Mouse (Mus musculus) brain, embryonic 14.5 days (tissue): Measurements from ENCODE around the gene Tmem151a. TPM values are rescaled to one million over a fixed set of nuclear protein-coding genes. Genes with fewer than 3 reads are reported as not detected.
A peak's percentile ranks its signal among the peaks of the same experiment; 100 is the strongest.

Experiments used
- DNase-seq: peaks from one replicate; pipeline ENCODE4 v3.0.0-alpha.2; 2011; ENCODE audit warnings: low read depth
- CTCF ChIP-seq: fragments of 200-500 bp; IDR thresholded peaks from 2 replicates; pipeline ENCODE4 v1.5.1; 2012; ENCODE audit warnings: inconsistent platforms, mild to moderate bottlenecking, moderate library complexity, borderline replicate concordance; ENCODE audit not compliant: insufficient read depth, insufficient read length; ENCODE audit errors: extremely low read depth
- POLR2A ChIP-seq: fragments of 200-500 bp; IDR thresholded peaks from 2 replicates; pipeline ENCODE4 v1.6.1; 2012; ENCODE audit warnings: mild to moderate bottlenecking, inconsistent platforms, borderline replicate concordance; ENCODE audit not compliant: poor library complexity, insufficient read depth, insufficient read length, severe bottlenecking; ENCODE audit errors: extremely low read depth
- polyA plus RNA-seq: library from polyadenylated mRNA; depleted of rRNA; stranded (reverse); fragments of >200 nt; gene quantifications from 2 replicates; pipeline ENCODE4 v1.2.3, GENCODE M21; 2012; rRNA removed

Tmem151a gene
- polyA plus RNA-seq, 1 experiment = 10.7 TPM

DNA sequence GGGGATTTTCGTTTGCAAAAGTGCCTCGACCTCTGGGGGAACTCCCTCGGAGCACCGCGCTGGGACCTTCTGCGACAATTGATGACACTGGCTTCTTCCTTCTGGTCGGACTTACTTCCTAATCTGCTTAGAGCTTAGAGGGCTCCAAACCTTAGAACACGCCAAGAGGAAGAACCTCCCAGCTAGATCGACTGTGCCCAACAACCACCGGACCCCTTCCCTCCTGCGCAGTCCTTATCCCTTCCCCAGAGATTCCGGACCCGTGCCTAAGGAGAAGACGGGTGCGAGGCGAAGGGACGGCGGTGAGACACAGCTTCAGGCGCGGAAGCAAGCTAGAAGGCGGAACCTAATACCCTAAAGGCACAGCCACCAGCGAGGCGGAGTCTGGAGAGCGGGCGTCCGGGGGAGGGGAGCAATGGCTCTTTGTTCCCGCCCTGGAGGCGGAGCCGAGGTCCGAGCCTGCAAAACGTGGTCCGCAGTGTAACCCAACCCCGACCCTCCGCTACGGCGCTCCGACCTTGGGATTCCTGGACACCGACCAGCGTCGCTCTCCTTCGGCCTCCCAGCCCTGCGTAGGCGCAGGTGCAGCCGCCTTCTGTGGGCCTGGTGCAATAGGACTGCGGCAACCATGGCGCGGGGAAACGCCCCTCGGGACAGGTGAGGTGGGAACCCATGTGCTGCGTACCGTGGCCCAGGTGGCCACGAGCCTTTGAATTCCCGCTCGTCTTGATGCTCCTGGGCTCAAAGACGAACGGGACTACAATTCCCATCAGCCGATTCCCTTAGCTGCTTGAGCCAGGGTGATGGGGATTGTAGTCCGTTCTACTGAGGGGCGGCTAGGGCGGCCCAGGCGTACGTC is 61.5 kb downstream of the Tmem151a start, which contains the start of gene Slc29a2:
Gene Slc29a2, plus strand, starts transcription at position 240 of the 859 bp plus-strand sequence.
- TF ChIP-seq POLR2A (peak; percentile 59; the same call in 1 of the 2 replicates), CTCF (no peak)
- peak; percentile 95 for DNase-seq

DNA sequence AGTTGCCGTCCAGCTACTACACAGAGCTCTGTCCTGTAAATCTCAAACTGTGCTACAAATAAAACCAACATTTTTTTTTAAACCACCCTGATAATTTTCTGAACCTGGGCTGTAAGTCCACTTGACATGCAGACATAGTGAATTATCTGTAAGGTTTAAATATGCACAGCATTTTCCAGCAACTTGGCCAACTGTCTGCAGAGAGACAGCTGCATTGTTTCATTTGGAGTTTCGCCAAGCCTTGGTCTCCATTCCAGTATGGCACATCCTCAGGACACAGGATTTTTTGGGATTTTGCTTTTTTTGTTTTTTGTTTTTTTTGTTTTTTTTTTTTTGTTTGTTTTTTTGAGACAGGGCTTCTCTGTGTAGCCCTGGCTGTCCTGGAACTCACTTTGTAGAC is 63.9 kb downstream of the Tmem151a start:
- no peak for TF ChIP-seq POLR2A
- TF ChIP-seq CTCF = no peak
- peak; percentile 49 for DNase-seq

Other genes starting within 250 kb of the Tmem151a start
- 42.3 and 45.1 TPM in 2 replicates for gene Ccs, start 246.2 kb downstream of the Tmem151a start, polyA plus RNA-seq
- 0.30 and 0.62 TPM in 2 replicates for gene Ccdc87, start 246.2 kb downstream of the Tmem151a start, polyA plus RNA-seq
- gene Ctsf, start 230.4 kb downstream of the Tmem151a start, polyA plus RNA-seq = 73.6 and 85.2 TPM in 2 replicates
- gene Actn3, start 207.6 kb downstream of the Tmem151a start, polyA plus RNA-seq = 0.95 and 1.7 TPM in 2 replicates
- 32.0 and 48.4 TPM in 2 replicates for gene Zdhhc24, start 206.9 kb downstream of the Tmem151a start, polyA plus RNA-seq
- 18.5 and 27.6 TPM in 2 replicates for gene Bbs1, start 178.9 kb downstream of the Tmem151a start, polyA plus RNA-seq
- 111 and 122 TPM in 2 replicates for gene Dpp3, start 157.2 kb downstream of the Tmem151a start, polyA plus RNA-seq
- gene Peli3, start 142.4 kb downstream of the Tmem151a start, polyA plus RNA-seq = 10.3 and 14.2 TPM in 2 replicates
- 70.0 and 81.9 TPM in 2 replicates for gene Mrpl11, start 123.4 kb downstream of the Tmem151a start, polyA plus RNA-seq
- gene Npas4, start 95.2 kb downstream of the Tmem151a start, polyA plus RNA-seq = 4.1 and 7.8 TPM in 2 replicates
- gene Slc29a2, start 61.7 kb downstream of the Tmem151a start, polyA plus RNA-seq = 31.1 and 34.9 TPM in 2 replicates
- gene B4gat1, start 46.7 kb downstream of the Tmem151a start, polyA plus RNA-seq = 46.8 and 49.8 TPM in 2 replicates
- gene AC124502.3, start 46.6 kb downstream of the Tmem151a start, polyA plus RNA-seq = 1.9 and 2.8 TPM in 2 replicates
- gene Brms1, start 44.2 kb downstream of the Tmem151a start, polyA plus RNA-seq = 32.9 and 39.8 TPM in 2 replicates
- 4.0 and 4.3 TPM in 2 replicates for gene Rin1, start 35.0 kb downstream of the Tmem151a start, polyA plus RNA-seq
- gene Cd248, start 17.5 kb downstream of the Tmem151a start, polyA plus RNA-seq = 15.5 and 24.7 TPM in 2 replicates
- gene Yif1a, start 3.0 kb upstream of the Tmem151a start, polyA plus RNA-seq = 62.8 and 63.2 TPM in 2 replicates
- gene Cnih2, start 13.0 kb upstream of the Tmem151a start, polyA plus RNA-seq = 467 and 494 TPM in 2 replicates
- gene Rab1b, start 21.5 kb upstream of the Tmem151a start, polyA plus RNA-seq = 195 and 205 TPM in 2 replicates
- gene Klc2, start 33.0 kb upstream of the Tmem151a start, polyA plus RNA-seq = 117 and 134 TPM in 2 replicates
- gene Pacs1, start 187.6 kb upstream of the Tmem151a start, polyA plus RNA-seq = 50.2 and 71.6 TPM in 2 replicates
- 178 and 192 TPM in 2 replicates for gene Sf3b2, start 209.9 kb upstream of the Tmem151a start, polyA plus RNA-seq
- gene Gal3st3, start 212.8 kb upstream of the Tmem151a start, polyA plus RNA-seq = 45.5 and 55.4 TPM in 2 replicates